Mouse (Mus musculus): ENCODE measurements around the gene Nr2c1. TPM values are rescaled to one million over a fixed set of nuclear protein-coding genes. Genes with fewer than 3 reads are reported as not detected.

Gene Nr2c1
- polyA plus RNA-seq, 1 experiment from 2014 or later: 2.5 TPM

GRCm38 (mm10) chr10:94115893-94116599 is 31.8 kb upstream of the Nr2c1 start:
- Histone ChIP-seq H3K4me1 (ENCODE audit: control insufficient read depth, low read depth, low read length) (peaks cover 12% of the 10 kb centered on the region), H3K4me2 (ENCODE audit: low read depth, low read length) (0 out of 2 replicates have a peak overlapping the region, but pooled peaks have one; percentile 12), H3K27me3 (ENCODE audit: control insufficient read depth, insufficient read depth, low read depth, low read length) (no peaks in the 10 kb centered on the region), H3K9me3 (replicated peaks; ENCODE audit: control insufficient read depth, low read length) (no peaks in the 10 kb centered on the region), H3K27ac (ENCODE audit: low read length) (peak overlapping the region; percentile 20), H3K9ac (ENCODE audit: low read depth, low read length) (no peak overlapping the region), H3K4me3 (ENCODE audit: low read depth, low read length) (no peak overlapping the region), H3K36me3 (ENCODE audit: control insufficient read depth, insufficient read depth) (no peaks in the 10 kb centered on the region)
- peak; percentile 71 for ATAC-seq (ENCODE audit: low read depth)
- whole genome bisulfite sequencing (ENCODE audit: insufficient replicate concordance): 26% methylated on average over 6 of the region's 6 CpGs

GRCm38 (mm10) chr10:94116781-94117340 is 31.0 kb upstream of the Nr2c1 start:
- Histone ChIP-seq H3K27ac (ENCODE audit: low read length) (no peak overlapping the region), H3K4me3 (ENCODE audit: low read depth, low read length) (no peak overlapping the region), H3K4me1 (ENCODE audit: control insufficient read depth, low read depth, low read length) (peaks cover 12% of the 10 kb centered on the region), H3K4me2 (ENCODE audit: low read depth, low read length) (no peak overlapping the region), H3K36me3 (ENCODE audit: control insufficient read depth, insufficient read depth) (no peaks in the 10 kb centered on the region), H3K9me3 (replicated peaks; ENCODE audit: control insufficient read depth, low read length) (no peaks in the 10 kb centered on the region), H3K9ac (ENCODE audit: low read depth, low read length) (no peak overlapping the region), H3K27me3 (ENCODE audit: control insufficient read depth, insufficient read depth, low read depth, low read length) (no peaks in the 10 kb centered on the region)
- ATAC-seq (ENCODE audit: low read depth): no peak
- WGBS (ENCODE audit: insufficient replicate concordance): 75% methylated on average over 12 of the region's 12 CpGs

- no peak for ATAC-seq (ENCODE audit: low read depth)
- H3K9ac ChIP-seq (ENCODE audit: low read depth, low read length): no peak overlapping the region
- no peaks in the 10 kb centered on the region for H3K27me3 ChIP-seq (ENCODE audit: control insufficient read depth, insufficient read depth, low read depth, low read length)
- H3K27ac ChIP-seq (ENCODE audit: low read length): no peak overlapping the region
- H3K36me3 ChIP-seq (ENCODE audit: control insufficient read depth, insufficient read depth): no peaks in the 10 kb centered on the region
- H3K4me2 ChIP-seq (ENCODE audit: low read depth, low read length): no peak overlapping the region
- 78% methylated on average over 3 of the region's 3 CpGs for WGBS (ENCODE audit: insufficient replicate concordance)
- H3K9me3 ChIP-seq (replicated peaks; ENCODE audit: control insufficient read depth, low read length): no peaks in the 10 kb centered on the region
- no peak overlapping the region for H3K4me3 ChIP-seq (ENCODE audit: low read depth, low read length)
- peaks cover 18% of the 10 kb centered on the region for H3K4me1 ChIP-seq (ENCODE audit: control insufficient read depth, low read depth, low read length)
Measured at GRCm38 (mm10) chr10:94117916-94118315, 29.9 kb upstream of the Nr2c1 start.

- Histone ChIP-seq H3K27ac (ENCODE audit: low read length) (peak overlapping the region; percentile 43), H3K27me3 (ENCODE audit: control insufficient read depth, insufficient read depth, low read depth, low read length) (no peaks in the 10 kb centered on the region)
- ATAC-seq (ENCODE audit: low read depth): peak; percentile 67
Measured at GRCm38 (mm10) chr10:94118993-94119392, 28.8 kb upstream of the Nr2c1 start.

GRCm38 (mm10) chr10:94120676-94121075 is 27.1 kb upstream of the Nr2c1 start:
- Histone ChIP-seq H3K4me1 (ENCODE audit: control insufficient read depth, low read depth, low read length) (peaks cover 12% of the 10 kb centered on the region), H3K36me3 (ENCODE audit: control insufficient read depth, insufficient read depth) (peaks cover 3% of the 10 kb centered on the region), H3K4me3 (ENCODE audit: low read depth, low read length) (no peak overlapping the region), H3K27me3 (ENCODE audit: control insufficient read depth, insufficient read depth, low read depth, low read length) (no peaks in the 10 kb centered on the region), H3K9ac (ENCODE audit: low read depth, low read length) (no peak overlapping the region), H3K4me2 (ENCODE audit: low read depth, low read length) (no peak overlapping the region), H3K9me3 (replicated peaks; ENCODE audit: control insufficient read depth, low read length) (no peaks in the 10 kb centered on the region), H3K27ac (ENCODE audit: low read length) (no peak overlapping the region)
- no peak for ATAC-seq (ENCODE audit: low read depth)
- WGBS (ENCODE audit: insufficient replicate concordance): 80% methylated on average over 9 of the region's 9 CpGs

More at GRCm38 (mm10) chr10:94118993-94119392, 28.8 kb upstream of the Nr2c1 start:
- H3K9me3 ChIP-seq (replicated peaks; ENCODE audit: control insufficient read depth, low read length): no peaks in the 10 kb centered on the region
- no peak overlapping the region for H3K4me2 ChIP-seq (ENCODE audit: low read depth, low read length)
- peaks cover 3% of the 10 kb centered on the region for H3K36me3 ChIP-seq (ENCODE audit: control insufficient read depth, insufficient read depth)
- no peak overlapping the region for H3K4me3 ChIP-seq (ENCODE audit: low read depth, low read length)
- no peak overlapping the region for H3K9ac ChIP-seq (ENCODE audit: low read depth, low read length)
- H3K4me1 ChIP-seq (ENCODE audit: control insufficient read depth, low read depth, low read length): peaks cover 19% of the 10 kb centered on the region
- WGBS (ENCODE audit: insufficient replicate concordance): 59% methylated on average over 7 of the region's 7 CpGs

GRCm38 (mm10) chr10:94122595-94122994 is 25.2 kb upstream of the Nr2c1 start:
- Histone ChIP-seq H3K27me3 (ENCODE audit: control insufficient read depth, insufficient read depth, low read depth, low read length) (no peaks in the 10 kb centered on the region), H3K36me3 (ENCODE audit: control insufficient read depth, insufficient read depth) (peaks cover 11% of the 10 kb centered on the region), H3K9me3 (replicated peaks; ENCODE audit: control insufficient read depth, low read length) (no peaks in the 10 kb centered on the region), H3K9ac (ENCODE audit: low read depth, low read length) (no peak overlapping the region), H3K4me3 (ENCODE audit: low read depth, low read length) (no peak overlapping the region), H3K27ac (ENCODE audit: low read length) (no peak overlapping the region), H3K4me1 (ENCODE audit: control insufficient read depth, low read depth, low read length) (peaks cover 7% of the 10 kb centered on the region), H3K4me2 (ENCODE audit: low read depth, low read length) (no peak overlapping the region)
- 45% methylated on average over 7 of the region's 7 CpGs for WGBS (ENCODE audit: insufficient replicate concordance)
- peak; percentile 83 for ATAC-seq (ENCODE audit: low read depth)

GRCm38 (mm10) chr10:94123581-94123980 is 24.2 kb upstream of the Nr2c1 start:
- H3K27me3 ChIP-seq (ENCODE audit: control insufficient read depth, insufficient read depth, low read depth, low read length): no peaks in the 10 kb centered on the region
- H3K36me3 ChIP-seq (ENCODE audit: control insufficient read depth, insufficient read depth): peaks cover 11% of the 10 kb centered on the region
- no peak overlapping the region for H3K4me3 ChIP-seq (ENCODE audit: low read depth, low read length)
- 80% methylated on average over 5 of the region's 5 CpGs for WGBS (ENCODE audit: insufficient replicate concordance)
- no peaks in the 10 kb centered on the region for H3K9me3 ChIP-seq (replicated peaks; ENCODE audit: control insufficient read depth, low read length)
- no peak overlapping the region for H3K27ac ChIP-seq (ENCODE audit: low read length)
- peaks cover 7% of the 10 kb centered on the region for H3K4me1 ChIP-seq (ENCODE audit: control insufficient read depth, low read depth, low read length)
- no peak for ATAC-seq (ENCODE audit: low read depth)
- H3K4me2 ChIP-seq (ENCODE audit: low read depth, low read length): no peak overlapping the region
- no peak overlapping the region for H3K9ac ChIP-seq (ENCODE audit: low read depth, low read length)

GRCm38 (mm10) chr10:94124376-94124775 is 23.4 kb upstream of the Nr2c1 start:
- Histone ChIP-seq H3K36me3 (ENCODE audit: control insufficient read depth, insufficient read depth) (peaks cover 11% of the 10 kb centered on the region), H3K27ac (ENCODE audit: low read length) (no peak overlapping the region), H3K4me3 (ENCODE audit: low read depth, low read length) (no peak overlapping the region), H3K9me3 (replicated peaks; ENCODE audit: control insufficient read depth, low read length) (no peaks in the 10 kb centered on the region), H3K4me2 (ENCODE audit: low read depth, low read length) (no peak overlapping the region), H3K9ac (ENCODE audit: low read depth, low read length) (no peak overlapping the region), H3K4me1 (ENCODE audit: control insufficient read depth, low read depth, low read length) (peaks cover 7% of the 10 kb centered on the region), H3K27me3 (ENCODE audit: control insufficient read depth, insufficient read depth, low read depth, low read length) (no peaks in the 10 kb centered on the region)
- 67% methylated on average over 5 of the region's 5 CpGs for WGBS (ENCODE audit: insufficient replicate concordance)
- ATAC-seq (ENCODE audit: low read depth): no peak

- no peak overlapping the region for H3K4me3 ChIP-seq (ENCODE audit: low read depth, low read length)
- H3K27me3 ChIP-seq (ENCODE audit: control insufficient read depth, insufficient read depth, low read depth, low read length): no peaks in the 10 kb centered on the region
- H3K9me3 ChIP-seq (replicated peaks; ENCODE audit: control insufficient read depth, low read length): no peaks in the 10 kb centered on the region
- peak; percentile 47; the same call in 1 of the 2 replicates for ATAC-seq (ENCODE audit: low read depth)
- peaks cover 7% of the 10 kb centered on the region; the same call in 1 of the 2 replicates for H3K36me3 ChIP-seq (ENCODE audit: control insufficient read depth, insufficient read depth)
- no peak overlapping the region for H3K27ac ChIP-seq (ENCODE audit: low read length)
- no peak overlapping the region for H3K4me2 ChIP-seq (ENCODE audit: low read depth, low read length)
- H3K9ac ChIP-seq (ENCODE audit: low read depth, low read length): no peak overlapping the region
- 79% methylated on average over 9 of the region's 9 CpGs for WGBS (ENCODE audit: insufficient replicate concordance)
- no peaks in the 10 kb centered on the region for H3K4me1 ChIP-seq (ENCODE audit: control insufficient read depth, low read depth, low read length)
Measured at GRCm38 (mm10) chr10:94129680-94130119, 18.1 kb upstream of the Nr2c1 start.
